Mouse (Mus musculus) cerebral cortex, adult 2 months (tissue): Measurements from ENCODE around the gene Fam53a.

Source experiments
- WGBS: fragments of 180-500 bp; shearing (Covaris S2); methylation state at CpG from one replicate; pipeline ENCODE4 v1.1.7; 2018; 5-methylcytosine and 5-hydroxymethylcytosine counted together

Gene Fam53a

DNA sequence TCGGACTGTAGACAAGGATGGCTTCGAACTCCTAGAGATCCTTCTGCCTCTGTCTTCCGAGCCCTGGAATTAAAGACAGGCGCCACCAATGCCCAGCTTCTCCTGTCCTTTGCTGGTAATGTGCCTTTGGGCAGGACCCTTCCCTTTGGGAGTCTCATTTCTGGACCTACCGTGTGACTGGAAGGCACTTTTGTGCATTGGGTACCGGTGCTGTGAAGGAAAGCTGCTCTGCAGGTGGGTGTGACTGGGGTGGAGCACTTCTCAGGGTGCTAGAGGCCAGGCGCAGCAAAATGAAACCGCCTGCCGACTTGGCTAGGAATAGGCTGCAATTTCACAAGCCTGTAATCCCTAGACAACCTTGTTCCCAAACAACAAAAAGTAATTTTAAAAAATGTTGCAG lies 626 bp upstream of the Fam53a start:
- 2% methylated on average over 9 of the region's 9 CpGs for WGBS

DNA sequence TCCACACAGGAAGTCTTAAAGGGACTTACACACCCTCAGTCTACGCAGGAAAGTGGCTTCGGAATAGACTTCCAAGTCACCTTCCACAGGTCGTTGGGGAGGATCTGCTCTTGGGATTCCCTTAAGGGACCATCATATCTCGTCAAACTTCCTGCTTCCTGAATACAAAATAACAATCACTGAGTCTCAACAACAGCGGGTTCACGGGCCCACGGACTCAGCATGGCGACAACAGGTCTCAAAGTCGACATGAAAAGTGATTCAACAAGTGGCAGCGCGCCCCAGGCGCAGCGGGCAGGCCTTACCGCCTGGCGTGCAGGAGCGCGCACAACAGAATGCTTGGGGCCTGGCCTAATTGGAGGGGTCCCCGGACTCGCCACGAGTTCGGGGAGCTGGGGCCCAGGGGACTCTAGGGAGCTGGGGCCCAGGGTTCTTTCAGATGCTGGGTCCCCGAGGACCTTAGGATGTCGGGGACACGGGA lies 575 bp downstream of the Fam53a start:
- under 1% methylated on average over 24 of the region's 24 CpGs for WGBS

DNA sequence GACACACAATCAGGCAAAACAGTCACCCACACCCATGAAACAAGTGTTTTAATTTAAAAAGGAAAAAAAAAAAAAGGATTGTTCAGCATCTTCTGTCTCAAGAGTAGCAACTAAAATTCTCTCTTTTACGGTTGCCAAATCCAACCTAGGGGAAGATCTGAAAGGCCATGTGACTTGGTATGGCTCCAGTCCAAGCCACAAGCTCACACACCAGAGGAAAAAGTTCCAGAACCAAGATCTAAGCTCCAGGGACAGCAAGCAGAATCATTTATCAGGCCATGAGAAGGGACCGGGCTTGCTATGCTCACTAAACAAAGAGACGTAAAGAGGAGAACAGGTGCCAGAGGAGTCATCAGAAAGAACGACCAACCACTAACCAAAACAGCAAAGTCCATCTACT lies 1.5 kb downstream of the Fam53a start:
- 36% methylated on average over 4 of the region's 4 CpGs for WGBS

DNA sequence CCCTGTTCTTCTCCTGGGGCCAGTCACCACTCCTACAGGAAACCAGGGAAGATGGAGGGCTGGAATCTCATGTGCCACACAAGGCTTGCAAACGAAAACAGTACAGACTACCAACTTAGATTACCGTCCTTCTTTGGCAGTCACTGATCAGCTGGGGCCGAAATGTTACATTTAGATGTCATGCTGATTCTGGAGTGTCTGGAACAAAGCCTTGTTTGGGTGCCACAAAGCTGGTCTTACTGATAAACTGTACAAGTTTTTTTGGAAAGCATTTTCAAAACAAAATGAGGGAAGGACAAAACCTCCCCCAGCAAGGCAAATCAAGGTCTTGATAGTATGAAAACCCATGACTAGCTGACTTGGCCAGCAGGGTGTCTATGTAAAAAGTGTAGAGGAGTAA lies 5.7 kb downstream of the Fam53a start:
- WGBS = 70% methylated on average over 3 of the region's 3 CpGs

DNA sequence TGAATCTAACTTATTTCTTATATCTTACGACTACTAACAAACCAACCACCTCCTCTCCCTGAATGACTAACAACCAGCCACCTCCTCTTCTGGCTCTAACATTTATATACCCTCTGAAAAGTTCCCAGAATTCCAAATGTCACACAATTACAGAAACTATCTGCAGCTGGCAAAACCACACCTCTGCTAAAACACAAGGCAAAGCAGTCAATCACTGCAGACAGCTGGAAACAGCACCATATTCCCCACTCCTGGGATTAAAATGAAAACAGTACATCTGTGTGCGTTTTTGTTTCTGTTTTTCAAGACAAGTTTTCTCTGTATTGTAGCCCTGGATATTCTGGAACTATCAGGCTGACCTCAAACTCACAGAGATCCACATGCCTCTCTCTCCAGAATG lies 6.8 kb downstream of the Fam53a start:
- WGBS = 52% methylated on average over 2 of the region's 2 CpGs

DNA sequence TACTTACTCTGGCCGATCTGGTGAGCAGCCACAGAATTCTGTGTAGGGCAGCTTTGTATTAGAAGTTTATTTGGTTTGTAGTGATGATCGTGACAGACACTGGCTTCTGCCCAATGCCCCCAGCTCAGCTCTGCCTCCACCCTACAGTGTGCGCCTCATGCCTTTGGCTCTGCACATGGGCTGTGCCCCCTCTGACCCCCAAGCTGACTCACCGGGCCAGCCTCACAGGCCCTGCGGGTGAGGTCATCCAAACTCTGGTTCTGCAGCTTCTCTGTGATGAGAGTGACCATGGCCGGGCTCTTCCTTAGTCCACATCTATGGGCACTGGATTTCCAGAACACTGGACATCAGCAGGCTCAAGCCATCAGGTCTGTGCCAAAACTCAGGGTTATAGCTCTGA lies 15.0 kb downstream of the Fam53a start:
- WGBS = 82% methylated on average over 6 of the region's 6 CpGs

DNA sequence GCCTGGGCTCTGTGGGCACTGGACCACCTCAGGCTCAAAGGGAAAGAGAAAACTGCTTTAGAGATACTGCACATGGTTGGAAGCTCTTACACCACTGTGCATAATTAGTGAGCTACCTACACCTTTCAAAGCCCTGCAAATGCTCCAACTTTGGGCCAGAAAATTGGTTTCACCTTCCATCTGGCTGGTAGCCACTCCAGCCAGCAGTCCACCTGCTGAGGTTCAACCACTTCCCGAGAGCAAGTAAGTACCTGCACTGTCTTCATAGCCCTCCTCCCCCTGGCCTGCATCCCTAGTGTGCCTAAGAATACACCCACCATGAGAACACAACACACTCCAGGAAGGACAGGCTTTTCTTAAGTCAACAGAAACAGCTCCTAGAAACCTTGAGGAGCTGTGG lies 17.6 kb downstream of the Fam53a start:
- WGBS = 94% methylated on average over 1 of the region's 1 CpGs

DNA sequence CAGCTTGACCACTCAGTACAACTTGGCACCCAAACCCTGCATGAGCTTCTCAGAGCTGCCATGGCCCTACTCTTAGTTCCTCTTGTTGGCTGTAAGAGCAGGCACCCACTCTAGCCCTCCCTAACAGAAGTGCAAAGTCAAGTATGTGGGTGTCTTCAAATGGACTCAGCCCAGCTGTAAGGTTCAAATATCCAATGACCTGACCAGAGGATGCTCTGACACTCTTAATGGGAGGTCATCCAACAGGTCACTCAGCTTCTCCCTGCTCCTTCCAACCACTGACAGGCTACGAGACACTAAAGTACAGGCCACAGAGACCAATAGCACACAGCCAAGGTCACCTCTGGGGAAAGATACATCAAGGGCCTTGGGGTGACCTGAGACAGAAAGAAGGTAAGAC lies 20.2 kb downstream of the Fam53a start:
- WGBS = 95% methylated on average over 1 of the region's 1 CpGs

DNA sequence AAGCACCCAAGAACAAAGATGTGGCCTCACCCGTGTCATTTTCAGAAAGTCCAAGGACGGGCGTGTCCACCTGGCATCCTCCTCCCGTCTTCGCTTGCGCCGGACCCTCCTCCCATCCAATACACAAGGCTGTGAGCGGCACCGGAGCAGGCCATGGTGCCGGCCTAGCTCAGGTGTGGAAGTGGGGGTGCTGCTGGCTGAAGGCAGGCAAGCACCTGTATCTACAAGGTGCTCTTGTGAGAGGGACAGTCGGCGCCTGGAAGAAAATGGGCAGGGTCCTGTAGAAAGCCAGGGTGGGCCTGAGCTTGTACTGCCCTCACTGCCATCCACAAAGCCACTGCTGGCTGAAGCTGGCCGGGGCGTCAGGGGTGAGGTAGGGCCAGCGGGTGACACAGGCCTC lies 22.0 kb downstream of the Fam53a start:
- 95% methylated on average over 15 of the region's 15 CpGs for whole genome bisulfite sequencing

DNA sequence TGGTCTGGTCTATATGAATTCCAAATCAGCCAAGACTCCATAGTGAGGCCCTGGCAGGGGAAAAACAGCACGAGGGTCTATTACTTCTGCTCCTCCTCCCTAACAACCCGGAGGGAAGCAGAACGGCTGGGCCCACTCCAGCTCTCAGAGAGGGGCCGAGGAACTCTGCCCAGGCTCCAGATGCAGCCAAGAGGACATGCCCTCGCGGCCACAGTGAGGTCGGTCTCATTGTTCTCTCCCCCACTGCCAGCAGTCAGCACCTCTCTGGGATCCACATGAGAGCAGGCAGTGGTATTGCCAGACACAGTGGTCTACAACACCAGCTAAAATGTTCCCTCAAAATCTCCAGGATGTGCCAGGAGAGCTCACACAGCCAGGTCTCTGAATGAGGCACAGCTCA lies 22.8 kb downstream of the Fam53a start:
- 66% methylated on average over 7 of the region's 7 CpGs for WGBS

DNA sequence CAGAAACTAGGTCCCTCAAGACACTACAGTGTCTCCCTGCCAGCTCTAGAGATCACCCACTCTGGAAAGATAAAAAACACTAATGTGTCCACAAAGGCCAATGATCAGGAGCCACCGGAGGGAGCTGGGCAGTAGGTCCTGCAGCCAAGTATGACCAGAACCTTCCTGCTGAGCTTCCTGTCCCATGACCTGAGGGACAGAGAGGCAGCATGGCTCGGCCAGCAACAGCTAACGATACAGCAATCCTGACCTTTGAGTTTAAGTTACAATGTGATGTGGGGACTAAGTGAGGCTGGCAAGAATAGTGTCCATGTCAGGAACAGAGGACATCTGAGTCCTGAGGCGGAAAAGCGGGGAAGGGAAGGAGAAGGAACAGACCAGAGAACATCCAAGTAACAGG lies 24.1 kb downstream of the Fam53a start:
- WGBS = 74% methylated on average over 5 of the region's 5 CpGs

DNA sequence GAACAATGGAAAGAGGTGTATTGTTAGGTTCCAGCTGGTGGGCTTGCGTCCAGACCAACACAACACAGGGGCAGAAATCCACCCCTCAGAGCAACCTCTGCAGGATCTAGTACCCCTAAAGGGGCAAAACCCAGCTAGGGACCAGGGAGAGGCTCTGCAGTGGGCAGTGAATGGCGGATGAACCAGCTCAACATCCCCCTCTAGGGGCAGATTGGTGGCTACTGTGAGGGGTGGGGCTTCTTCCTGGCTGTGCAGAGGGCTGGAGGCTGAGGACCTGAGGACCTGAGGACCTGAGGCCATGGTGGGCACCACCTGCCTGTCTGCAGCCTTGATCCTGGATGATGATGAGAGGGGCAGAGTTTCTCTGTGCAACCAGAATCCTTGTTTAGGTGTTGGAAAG lies 35.8 kb downstream of the Fam53a start:
- WGBS = 63% methylated on average over 2 of the region's 2 CpGs

DNA sequence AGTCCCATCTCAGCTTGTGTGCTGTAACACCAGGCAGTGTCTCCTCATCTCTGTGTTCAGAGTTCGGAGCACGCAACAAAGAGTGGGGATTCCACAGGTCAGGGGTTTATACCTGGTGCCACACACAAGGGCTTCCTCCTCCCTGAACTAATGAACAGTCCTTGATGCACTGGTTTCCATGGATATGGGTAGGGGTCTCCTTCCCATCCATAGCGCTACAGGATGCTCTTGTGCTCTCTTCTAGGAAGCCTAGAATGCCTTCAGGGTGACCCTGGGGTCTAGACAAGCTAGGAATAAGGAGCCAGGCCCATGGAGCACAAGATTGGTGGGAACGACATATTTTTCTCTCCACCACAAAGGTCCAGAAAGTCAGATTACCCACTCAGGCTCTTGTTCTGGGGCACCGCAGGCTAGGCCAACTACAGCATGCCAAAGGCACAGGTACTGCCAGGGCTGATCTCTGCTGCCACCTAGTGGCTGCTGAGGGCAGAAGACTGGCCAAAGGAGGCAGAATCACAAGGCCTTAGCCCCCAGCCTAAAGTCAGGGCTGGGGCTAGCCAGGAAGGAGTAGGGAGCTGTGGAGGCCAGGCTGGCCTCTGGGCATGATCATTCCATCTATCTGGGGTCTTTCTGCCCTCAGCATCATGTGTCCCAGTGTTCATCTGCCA lies 40.1 kb downstream of the Fam53a start:
- WGBS = 65% methylated on average over 5 of the region's 5 CpGs

DNA sequence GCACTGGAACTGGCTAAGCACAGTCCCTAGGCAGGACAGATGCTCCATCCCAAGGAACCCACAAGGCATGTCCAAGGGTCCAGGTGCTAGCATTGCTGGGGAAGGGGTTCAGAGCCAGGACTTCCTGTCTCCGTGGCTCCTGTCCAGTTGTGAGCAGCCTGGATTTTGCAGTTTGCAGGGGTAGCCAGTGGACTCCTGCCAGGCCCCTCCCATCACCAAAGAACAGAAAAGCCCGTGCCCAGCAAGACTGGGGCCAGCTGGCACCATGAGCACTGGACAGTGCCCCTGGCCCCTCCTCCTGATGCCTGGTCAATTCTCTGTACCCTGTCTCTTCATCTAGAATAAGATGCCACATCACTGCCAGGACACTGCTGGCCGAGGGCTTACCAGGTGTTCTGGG lies 41.4 kb downstream of the Fam53a start:
- WGBS = 61% methylated on average over 3 of the region's 3 CpGs

DNA sequence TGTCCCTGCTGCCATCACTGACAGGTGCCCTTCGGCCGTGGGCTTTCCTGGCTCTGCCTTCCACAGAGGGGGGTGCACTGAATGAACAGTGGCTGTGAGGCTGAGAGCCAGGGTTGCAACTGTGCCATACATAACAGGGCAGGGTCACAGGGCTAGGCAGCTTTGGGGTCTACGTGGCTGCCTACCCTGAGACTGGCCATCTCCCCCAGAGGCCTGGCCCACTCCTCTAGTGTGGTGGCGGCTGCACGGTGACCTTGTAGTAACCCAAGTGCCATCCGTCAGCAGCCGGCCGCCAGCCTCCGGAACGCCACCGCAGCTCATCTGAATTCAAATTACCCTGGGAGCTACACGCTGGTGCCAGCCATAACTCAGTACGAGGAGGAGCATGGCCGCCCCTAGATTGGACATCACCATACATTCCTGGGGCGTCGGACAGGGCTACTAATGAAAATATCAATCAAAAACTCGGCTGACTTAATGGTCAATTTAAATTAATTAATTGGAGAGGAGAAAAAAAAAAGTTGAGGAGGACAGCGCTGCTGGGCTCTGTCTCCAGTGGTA lies 41.9 kb downstream of the Fam53a start:
- 68% methylated on average over 18 of the region's 18 CpGs for WGBS

DNA sequence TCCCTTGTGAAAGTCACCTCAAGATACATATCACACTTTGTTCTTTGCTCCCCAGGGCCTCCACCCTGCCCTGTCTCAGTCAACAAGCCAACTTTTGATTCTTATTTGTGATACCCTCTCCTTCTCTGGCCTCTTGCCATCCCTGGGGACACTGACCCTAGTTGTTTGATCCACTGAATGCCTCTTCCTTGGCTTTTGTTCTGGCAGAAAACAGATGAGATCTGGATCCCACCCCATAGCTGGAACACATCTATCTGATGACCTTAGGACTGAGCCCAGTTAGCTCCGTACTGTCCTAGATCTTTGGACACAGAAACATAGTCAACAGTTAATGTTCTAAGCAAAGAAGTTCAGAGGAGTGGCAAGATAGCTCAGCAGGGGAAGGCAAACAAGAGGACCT lies 49.1 kb downstream of the Fam53a start:
- 53% methylated on average over 1 of the region's 1 CpGs for WGBS

DNA sequence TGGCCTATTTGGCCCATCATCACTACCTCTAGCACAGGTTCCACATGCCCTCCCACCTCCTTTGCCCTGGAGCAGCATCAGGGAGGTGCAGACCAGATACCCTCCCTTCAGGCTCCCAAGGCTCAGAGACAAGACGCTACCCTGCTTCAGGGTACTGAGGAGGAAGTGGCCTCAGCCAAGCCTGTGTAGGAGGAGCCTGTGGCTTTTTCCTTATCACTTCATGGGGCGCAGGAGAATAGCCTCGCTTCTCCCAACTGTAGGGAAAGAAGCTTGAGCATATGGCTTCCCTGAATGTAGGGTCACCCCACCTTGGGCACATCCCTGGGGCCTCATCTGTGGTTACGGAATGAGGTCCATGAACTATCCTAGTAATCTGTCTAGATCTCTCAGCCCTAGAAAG lies 55.2 kb downstream of the Fam53a start:
- 82% methylated on average over 4 of the region's 4 CpGs for WGBS

DNA sequence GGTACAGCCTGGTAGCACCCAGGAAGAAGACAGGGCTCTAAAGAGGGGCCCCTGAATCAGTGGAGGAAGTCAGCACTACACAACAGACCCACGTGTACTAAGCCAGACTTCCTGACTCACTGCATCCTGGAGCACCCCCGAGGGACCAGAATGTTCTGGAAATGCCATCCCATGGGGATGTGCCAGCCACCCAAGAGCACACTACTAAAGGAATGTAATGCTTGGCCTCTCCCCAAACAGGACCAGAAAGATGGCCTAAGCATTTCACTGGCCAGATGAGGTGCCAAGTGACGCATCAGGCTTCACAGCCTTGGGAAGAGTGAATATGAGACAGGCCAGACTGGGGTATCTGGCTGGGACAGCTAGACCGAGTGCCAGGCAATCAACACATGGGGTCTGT lies 63.5 kb downstream of the Fam53a start:
- WGBS = 73% methylated on average over 4 of the region's 4 CpGs

DNA sequence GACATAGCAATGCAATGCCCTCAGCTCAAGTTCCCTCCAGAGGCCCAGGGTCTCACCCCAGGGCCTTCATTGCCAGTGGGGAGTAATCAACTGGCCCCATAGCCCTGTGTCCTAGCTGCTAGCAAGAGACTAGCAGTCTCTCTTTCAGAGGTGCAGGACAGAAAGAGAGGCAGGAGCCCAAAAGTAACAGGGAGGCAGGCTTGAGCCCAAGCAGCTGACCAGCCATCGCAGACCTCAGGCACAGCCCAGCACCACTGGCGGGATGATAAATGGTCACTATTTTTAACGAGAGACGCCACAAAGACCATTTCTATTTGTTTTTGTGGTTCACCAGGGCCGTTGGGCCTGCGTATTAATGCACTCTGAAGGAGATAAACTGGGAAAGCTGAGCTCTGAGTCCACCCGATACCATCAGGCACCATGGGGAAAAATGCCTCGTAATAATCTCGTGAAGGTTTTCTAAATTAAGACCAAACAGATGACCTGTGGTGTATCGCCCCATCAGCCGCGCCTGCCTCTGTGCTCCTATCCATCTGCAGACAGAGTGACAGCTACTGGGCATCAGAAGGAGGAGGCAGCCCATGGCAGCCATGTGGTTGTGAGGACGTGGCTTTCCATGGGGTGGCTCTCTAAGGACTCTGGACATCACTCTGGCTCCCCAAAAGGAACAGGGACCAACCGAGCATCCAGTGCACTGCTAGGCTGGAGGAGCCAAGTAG lies 73.0 kb downstream of the Fam53a start:
- WGBS = 89% methylated on average over 14 of the region's 14 CpGs
